Mouse (Mus musculus): ENCODE measurements around the gene Pgm5.

Gene Pgm5

DNA sequence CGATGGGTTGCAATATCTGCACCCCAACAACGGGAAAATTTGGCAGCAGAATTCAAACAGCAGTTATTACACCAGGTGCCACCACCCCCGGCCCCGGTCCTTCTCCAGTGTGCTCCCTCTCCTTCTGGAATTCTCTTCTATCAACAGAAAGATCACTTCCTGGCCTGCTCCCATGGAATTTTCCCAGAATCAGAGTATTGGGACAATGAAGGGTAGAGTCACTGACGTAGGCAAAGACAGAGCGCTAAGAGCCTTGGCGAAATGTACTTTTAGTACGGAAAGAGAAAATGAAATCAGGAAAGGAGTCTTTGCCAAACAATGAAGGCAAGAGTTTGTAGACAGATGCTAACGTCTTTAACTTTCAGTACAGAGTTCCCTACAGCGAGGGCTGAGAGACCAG, 188.3 kb downstream of the Pgm5 start:
- in situ Hi-C loops (cut with MboI; ENCODE audit: low sequenced_read_pairs), result no loop called here

DNA sequence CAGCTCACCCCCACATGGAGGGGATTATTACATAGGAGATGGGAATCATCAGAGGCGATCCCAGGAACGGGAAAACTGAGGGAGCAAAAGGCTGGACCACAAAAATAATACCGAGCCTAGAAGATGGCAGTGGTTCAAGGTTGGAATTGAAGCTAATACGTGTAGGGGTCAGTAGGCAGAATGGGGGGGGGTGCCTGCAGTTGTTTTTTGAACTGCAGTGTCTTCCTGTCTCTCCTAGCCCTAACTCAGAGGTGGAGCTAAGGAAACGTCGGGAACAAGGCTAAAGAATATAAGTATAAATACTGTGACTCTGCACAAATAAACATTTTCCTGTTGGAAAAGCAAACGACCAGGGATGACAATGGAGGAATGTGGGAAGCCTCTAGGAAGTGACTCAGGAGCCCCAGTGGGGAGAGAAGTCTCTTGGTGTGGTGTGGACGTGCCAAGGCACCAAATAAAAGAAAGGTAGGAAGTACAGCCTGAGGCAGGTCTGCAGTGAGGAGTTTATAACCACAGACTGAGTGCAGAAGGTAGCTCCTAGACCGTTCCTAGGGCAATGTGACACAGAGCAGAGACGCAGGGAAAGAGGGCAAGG, 189.2 kb downstream of the Pgm5 start:
- in situ Hi-C loops (cut with MboI; ENCODE audit: low sequenced_read_pairs), result no loop called here

DNA sequence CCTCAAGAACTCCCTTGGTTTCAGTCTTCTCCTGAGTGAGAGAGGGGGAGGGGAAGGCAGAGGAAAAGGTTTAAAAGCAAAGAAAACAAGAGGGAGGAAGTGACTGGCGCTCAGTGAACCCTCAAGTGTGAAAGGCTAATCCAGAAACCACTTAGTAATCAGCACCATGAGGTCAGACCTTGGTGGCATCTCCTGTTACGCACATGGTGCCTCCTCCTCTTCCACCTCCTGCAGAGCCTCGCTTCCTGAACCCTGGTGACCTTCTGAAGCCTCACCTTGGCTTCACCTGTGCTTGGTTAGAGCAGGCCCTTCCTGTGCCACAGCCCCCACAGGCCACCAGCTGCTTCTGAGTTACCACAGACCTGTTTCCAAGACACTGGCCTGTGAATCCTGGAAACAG, 190.1 kb downstream of the Pgm5 start:
- in situ Hi-C loops (cut with MboI; ENCODE audit: low sequenced_read_pairs), result no loop called here

DNA sequence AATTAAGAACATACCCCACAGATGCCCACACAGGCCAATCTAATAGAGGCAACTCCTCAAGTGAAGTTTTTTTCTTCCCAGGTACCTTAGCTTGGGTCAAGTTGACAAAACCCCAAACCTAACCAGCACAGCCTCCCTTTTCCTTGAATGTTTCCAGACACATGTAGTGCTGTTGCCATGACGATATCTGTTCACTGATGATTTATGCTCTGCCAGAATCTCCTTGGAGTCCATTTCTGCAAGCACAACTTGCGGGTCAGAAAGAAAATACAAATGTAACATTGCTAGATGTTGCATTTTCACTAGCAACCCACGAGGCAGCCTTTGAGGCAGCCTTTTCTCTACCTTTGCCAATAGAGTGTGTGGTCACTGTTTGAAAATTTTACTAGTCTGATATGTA, 194.1 kb downstream of the Pgm5 start:
- in situ Hi-C loops (cut with MboI; ENCODE audit: low sequenced_read_pairs), result no loop called here

DNA sequence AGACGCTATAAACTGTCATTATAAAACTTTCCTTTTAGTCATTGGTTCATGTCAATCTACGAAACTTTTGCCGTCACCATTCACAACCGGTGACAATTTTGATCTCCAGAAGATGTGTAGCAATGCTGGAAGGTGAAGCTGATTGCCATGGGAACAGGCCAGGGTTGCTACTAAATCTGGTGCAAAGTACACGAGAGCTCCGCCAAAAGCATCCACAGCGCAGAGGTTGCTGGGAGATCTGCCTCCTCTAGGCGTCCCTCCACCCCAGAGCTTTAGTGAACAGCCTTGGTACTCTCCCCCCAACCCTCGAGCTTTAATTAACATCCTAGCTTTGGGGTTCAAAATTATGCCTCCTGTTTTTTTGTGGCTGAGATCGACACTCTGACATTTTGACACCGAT, 195.9 kb downstream of the Pgm5 start:
- in situ Hi-C loops (cut with MboI; ENCODE audit: low sequenced_read_pairs), result no loop called here

DNA sequence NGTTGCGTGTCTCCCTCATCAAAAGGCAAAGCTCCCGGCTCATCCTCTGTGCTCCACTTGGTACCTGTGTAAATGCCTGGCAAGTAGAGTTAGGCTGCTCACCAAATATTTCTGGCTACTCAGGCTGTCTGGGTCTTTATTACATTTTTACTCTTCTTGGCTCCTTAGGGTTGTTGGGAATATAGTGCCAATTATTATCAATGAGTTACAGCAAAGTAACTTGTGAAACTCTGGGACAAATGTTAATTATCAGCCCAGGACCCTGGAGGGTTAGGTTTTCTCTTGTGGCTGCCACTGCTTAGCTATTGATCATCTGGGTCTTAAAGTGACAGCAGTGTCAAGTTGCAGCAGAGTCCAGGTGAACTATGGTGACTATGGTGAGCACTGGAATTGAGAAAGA, 199.3 kb downstream of the Pgm5 start:
- in situ Hi-C loops (cut with MboI; ENCODE audit: low sequenced_read_pairs), result no loop called here

DNA sequence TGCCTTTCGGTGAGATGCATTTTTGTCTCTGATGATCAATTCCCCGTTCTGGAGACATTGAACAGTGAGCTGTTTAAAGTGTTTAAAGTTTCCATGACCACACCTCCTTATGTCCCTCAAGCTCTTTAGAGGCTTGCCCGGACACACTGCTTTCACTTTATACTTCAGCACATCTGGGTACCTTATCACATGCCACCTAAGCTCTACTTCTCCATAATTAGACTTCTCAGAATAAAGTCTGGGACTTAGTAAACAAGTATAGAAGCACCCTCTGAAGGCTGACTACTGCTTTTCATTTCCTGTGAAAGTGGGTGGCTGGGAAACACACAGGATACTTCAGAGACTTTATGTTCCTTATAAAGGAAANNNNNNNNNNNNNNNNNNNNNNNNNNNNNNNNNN, 204.7 kb downstream of the Pgm5 start:
- in situ Hi-C loops (cut with MboI; ENCODE audit: low sequenced_read_pairs), result no loop called here

DNA sequence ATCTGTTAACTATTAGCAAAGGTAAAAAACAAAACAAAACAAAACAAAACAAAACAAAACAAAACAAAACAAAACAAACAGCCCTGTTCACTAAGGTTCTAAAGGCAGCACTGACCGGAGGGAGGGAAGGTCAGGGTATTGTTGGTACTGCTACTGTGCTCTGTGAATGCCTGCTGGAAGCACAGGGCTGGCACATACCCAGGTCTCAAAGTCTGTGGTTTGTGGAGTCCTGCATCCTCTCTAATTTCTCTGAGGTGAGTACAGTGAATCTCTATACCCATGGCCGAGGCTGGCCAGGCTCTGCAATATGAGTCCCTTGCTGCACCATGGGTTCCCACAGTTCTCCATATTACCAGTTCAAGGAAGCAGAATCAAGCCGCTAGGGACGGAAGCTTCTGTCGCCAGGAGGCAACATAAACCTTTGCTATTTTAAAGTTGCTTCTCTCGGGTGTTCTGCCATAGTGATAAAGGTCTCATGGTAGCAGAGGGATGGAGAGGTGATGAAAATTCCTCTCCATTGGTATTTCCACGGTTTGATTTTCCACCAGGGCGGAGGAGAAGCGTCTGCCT, 208.3 kb downstream of the Pgm5 start:
- in situ Hi-C loops (cut with MboI; ENCODE audit: low sequenced_read_pairs), result no loop called here

DNA sequence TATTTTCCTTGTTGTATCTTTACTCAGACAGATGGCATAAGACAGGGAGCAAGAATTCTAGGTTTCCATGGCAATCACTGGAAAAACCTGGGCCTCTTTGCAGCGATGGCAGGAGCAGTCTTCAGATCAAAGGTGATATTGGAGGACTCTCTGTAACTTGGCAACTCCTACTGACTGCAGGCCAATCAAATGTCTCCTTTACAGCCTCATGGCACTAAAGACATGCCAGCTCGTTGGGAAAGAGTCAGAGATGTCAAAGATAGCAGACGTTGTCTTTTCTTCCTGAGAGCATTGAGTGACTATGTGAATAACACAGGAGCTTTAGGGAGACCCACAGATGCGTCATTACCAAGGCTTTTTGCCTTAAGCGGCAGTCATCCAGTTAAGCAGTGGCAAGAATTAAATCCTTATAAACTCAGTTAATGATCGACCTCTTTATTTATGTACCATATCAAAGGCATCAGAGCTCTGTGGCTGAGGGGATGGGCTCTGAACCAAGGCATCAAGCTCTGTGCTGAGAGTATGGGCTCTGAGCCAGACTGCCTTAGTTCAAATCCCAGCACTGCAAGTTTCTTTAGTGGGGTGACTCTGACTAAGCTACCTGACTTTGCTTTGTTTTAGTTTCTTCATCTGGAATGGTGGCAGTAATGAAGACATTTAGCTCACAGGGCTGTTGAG, 209.2 kb downstream of the Pgm5 start:
- in situ Hi-C loops (cut with MboI; ENCODE audit: low sequenced_read_pairs), result no loop called here

DNA sequence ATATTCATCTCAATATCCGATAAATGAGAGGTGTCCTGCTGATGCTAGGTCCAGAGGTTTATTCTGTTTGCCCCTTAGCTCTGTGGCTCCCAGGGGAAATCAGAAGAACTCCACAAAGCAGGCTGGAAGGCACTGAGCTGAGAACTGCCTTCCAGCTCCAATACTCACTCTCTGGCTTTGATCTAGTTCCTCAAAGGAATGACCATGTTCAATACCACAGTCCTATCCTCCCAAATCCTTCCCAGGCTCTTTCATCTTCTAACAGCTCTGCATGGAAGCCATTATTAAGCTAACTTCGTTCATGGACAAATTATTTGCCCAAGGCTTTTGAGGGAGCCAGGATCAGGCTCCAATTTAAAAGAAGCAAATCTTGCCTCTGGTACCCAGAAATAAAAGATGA, 210.1 kb downstream of the Pgm5 start:
- in situ Hi-C loops (cut with MboI; ENCODE audit: low sequenced_read_pairs), result no loop called here

DNA sequence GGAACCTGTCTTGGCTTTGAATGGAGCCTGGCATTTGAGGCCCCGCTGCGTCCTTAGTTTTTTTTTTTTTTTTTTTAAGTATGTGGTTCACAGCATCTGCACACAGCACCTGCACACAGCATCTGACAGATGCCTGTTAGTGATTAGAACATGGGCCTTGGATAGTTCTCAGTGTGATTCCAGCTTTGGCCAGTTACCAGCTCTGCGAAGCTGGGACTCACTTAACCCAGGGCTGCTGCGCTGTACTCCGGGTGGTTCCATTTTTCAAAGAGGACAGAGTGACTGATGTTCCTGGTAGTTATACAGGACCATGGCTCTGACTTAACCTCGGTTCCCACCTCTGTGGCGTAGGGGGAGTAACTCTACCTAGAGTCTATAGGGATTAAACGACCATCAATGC, 211.2 kb downstream of the Pgm5 start:
- in situ Hi-C loops (cut with MboI; ENCODE audit: low sequenced_read_pairs), result no loop called here

DNA sequence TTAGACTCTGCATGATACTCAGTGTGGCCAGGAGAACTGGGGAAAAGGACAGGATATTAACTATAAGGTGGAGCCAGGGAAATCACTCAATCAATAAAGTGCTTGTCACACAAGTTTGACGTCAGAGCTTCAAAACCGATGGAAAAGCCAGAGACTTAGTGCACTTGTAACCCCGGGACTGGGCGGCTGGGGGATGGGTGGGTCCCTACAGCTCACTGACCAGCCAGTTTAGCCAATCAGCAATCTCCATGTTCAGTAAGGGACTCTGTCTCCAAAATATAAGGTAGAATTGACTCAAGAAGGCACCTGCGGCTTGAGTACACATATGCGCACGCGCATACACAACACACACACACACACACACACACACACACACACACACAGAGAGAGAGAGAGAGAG, 213.6 kb downstream of the Pgm5 start:
- in situ Hi-C loops (cut with MboI; ENCODE audit: low sequenced_read_pairs), result no loop called here

DNA sequence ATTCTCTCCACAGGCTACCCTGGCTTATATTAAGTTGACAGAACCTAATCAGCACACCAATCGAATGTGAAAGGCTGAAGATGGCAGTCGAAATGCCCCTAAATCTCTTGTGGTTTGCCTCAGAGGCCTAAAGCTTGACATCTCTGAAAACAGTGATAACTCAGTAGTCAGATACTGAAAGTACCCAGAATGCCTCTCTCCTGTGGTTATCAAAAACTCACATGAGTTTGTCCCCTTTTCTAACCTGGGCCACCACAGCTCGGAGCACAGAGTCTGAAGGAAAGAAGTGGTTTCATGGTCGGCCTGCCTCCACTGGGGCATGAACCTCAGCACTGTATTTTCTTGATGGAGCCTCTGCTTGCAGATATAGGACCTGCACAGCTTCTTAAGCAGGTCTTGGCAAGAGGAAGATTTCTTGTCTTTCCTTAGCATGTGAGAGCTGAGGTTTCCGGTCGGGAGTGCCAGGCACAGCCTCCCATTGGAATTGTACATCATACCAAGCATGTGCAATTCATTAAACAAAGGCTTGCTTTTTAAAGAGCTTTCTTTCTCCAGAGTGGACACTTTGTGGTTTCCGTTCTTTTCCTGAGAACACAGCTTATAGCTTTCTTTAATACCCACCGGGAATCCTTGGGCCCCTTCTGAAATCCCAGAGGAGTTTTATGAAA, 215.4 kb downstream of the Pgm5 start:
- in situ Hi-C loops (cut with MboI; ENCODE audit: low sequenced_read_pairs), result no loop called here

DNA sequence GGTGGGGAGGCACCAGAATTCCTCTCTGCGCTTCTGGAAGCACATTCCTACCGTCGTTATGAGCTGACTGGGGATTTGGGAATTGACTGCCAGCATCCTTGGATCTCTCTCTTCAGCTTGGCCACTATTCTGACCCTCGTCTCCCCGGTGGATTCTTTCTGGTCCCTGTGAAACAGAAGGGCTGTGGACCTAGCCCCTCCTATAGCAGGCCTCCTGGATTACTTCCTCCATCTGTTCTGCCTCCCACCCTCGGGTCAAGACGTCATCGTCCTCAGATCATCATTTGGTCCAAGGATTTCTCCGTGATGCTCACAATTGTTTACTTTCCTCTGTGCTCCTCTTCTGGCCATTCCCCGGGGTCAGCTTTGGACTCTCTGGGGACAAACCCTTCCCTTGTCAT, 216.7 kb downstream of the Pgm5 start:
- in situ Hi-C loops (cut with MboI; ENCODE audit: low sequenced_read_pairs), result no loop called here

DNA sequence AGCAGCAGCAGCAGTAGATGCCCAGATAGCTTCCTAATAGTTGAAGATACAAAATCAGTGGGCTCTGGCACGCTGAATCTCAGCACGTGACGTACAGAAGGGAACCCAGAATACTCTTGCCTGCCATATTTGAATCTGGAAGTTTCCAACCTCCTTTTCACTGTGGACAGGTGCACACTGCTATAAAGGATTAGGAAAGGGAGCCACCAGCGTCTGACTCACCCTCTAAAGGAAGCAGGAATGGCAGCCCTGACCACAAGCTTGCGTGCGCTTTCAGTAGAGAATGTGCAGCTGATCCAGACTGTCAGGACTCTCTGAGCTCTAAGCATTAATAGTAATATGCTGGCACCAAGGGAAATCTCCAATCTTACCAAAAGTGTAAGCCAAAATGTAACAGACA, 220.7 kb downstream of the Pgm5 start:
- in situ Hi-C loops (cut with MboI; ENCODE audit: low sequenced_read_pairs), result no loop called here

DNA sequence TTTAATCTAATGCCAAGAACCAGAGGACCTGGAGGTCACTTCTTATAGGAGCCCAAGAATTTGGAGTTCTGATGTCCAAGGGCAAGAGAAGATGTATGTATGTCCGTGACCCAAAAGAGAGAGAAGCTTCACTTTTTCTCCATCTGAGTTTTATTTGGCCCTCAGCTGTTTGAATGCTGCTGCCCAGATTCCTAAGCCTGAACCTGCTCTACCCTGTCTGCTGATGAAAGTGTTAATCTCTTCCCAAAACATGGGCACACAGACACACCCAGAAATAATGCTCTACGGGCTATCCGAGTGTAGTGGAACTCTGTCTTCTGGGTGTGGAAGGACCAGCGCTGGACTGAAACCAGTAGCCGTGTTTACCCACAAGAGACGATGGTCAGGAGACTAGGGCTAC, 223.7 kb downstream of the Pgm5 start:
- in situ Hi-C loops (cut with MboI; ENCODE audit: low sequenced_read_pairs), result no loop called here

DNA sequence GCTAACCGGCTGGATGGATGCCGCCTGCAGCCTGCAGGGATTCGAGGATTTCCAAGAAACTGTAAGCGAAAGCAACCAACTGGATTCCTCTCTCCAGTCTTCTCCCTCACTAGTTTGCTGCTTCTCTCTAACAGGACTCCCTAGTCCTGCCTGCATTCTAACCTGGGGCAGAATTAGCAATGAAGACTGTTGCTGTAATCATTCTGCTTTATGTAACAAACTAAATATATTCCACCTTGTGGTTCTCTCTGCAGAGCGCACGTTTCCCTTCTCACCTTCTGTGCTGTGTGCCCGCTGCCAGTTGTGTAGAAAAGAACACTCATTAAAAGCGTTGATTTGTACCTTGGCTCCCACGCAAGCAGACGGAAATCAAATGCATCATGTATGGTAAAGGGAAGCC, 225.0 kb downstream of the Pgm5 start:
- in situ Hi-C loops (cut with MboI; ENCODE audit: low sequenced_read_pairs), result no loop called here

DNA sequence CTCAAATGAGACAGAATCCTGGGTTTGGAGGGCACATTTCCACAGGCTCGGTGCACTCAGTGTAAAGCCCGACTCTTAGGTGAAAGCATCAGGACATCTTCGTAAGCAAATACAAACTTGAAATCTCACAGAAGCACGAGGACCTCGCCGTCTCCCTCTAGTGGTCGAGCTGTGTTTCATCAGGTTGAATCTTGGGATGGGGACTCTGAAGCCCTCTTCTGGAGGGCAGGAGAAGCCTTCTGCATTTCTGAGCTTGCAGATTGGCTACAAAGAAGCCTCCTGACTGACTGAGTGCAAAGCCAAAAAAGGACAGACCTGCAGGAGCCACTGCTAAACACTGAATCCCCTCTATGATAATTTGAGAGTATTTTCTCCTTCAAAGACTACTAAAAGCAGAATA, 227.1 kb downstream of the Pgm5 start:
- in situ Hi-C loops (cut with MboI; ENCODE audit: low sequenced_read_pairs), result no loop called here
